Mouse (Mus musculus): ENCODE data around the gene Klf12.

Klf12 gene

DNA sequence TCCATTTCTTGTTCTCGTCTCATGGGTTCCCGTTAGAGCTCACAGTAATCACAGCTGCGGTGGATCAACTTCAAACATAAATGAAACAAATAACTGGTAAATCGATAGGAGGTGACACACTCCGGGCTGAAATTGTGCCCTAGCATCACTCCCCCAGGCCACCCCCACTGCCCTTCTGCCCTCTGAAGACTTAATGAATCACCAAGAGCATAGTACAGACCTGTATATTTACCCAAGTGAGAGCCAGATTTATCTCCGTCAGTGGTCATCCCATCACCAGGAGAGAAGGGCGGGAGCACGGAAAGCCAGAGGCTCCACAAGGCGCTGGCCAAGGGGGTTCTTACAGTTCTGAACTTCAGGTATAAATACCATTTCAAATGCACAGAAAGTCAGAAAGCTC, 150.2 kb downstream of the Klf12 start:
- no peak for DNase-seq (ENCODE audit: low spot score)

GRCm38 (mm10) chr14:100132479-100132878, 152.0 kb downstream of the Klf12 start:
- no peak for DNase-seq (ENCODE audit: low spot score)

GRCm38 (mm10) chr14:100126126-100126525, 158.4 kb downstream of the Klf12 start:
- DNase-seq (ENCODE audit: low spot score): no peak

GRCm38 (mm10) chr14:100121075-100121474, 163.4 kb downstream of the Klf12 start:
- DNase-seq (ENCODE audit: low spot score): no peak

- no peak for DNase-seq (ENCODE audit: low spot score)
These were observed 164.6 kb downstream of the Klf12 start for GRCm38 (mm10) chr14:100119866-100120265.

DNA sequence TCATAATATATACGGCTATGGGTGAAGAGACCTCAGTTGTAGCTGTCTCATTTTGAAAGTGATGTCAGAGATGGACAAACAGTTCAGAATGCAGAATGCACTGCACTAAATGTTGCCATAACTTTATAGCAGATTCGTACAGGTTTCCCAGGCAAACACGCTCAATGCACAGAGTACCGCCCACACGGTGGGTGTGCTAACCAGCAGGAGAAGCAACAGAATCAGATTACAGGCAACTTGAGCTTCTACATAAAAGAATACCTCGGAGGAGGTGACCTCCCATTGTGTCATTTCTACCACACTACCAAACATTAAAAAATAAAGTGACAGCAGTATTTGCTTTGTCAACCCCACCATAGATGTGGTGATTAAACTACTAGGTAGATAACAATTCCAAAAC, 171.1 kb downstream of the Klf12 start:
- no peak for DNase-seq (ENCODE audit: low spot score)

DNA sequence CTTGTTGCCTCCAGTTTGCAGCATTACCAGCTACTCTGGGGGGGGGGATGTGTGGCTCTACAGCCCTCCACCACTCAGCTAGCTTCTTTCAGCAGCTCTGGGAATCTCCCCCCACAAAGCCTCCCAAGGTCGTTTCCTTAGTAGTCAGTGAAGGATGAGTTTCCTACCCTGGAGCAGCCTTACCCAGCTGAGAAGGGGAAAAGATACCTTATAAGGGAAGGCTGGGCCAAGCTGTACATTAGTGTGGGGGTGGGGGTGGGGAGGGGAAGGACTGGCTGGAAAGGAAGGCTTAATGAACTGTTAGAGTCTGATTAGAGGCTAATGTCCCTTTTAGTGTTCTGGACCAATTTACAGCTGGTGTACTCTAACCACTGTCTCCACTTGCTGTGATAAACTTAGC, 172.7 kb downstream of the Klf12 start:
- no peak for DNase-seq (ENCODE audit: low spot score)

- no peak for DNase-seq (ENCODE audit: low spot score)
These were observed 174.9 kb downstream of the Klf12 start for GRCm38 (mm10) chr14:100109563-100109962.

GRCm38 (mm10) chr14:100105570-100105969, 178.9 kb downstream of the Klf12 start:
- DNase-seq (ENCODE audit: low spot score): no peak

DNA sequence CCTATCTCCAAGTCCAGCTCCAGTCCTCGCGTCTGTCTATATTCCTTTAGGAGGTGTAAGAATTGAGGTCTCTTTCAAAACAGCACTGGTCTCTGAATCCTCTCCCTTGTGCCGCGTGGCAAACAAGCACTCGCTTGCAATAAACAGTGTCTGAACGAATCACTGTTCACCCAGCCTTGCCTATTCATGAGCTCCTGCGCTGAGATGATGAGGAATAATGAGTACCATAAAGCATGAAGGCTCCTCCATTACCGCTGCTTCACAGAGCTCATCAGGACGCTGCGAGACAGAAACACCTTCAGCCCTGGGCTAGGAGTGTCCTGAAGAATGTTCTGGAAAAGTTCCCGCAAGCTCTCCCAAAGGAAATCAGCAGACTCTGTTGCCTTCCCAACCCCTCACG, 179.7 kb downstream of the Klf12 start:
- no peak for DNase-seq (ENCODE audit: low spot score)

GRCm38 (mm10) chr14:100103818-100104217, 180.7 kb downstream of the Klf12 start:
- DNase-seq (ENCODE audit: low spot score): no peak

DNA sequence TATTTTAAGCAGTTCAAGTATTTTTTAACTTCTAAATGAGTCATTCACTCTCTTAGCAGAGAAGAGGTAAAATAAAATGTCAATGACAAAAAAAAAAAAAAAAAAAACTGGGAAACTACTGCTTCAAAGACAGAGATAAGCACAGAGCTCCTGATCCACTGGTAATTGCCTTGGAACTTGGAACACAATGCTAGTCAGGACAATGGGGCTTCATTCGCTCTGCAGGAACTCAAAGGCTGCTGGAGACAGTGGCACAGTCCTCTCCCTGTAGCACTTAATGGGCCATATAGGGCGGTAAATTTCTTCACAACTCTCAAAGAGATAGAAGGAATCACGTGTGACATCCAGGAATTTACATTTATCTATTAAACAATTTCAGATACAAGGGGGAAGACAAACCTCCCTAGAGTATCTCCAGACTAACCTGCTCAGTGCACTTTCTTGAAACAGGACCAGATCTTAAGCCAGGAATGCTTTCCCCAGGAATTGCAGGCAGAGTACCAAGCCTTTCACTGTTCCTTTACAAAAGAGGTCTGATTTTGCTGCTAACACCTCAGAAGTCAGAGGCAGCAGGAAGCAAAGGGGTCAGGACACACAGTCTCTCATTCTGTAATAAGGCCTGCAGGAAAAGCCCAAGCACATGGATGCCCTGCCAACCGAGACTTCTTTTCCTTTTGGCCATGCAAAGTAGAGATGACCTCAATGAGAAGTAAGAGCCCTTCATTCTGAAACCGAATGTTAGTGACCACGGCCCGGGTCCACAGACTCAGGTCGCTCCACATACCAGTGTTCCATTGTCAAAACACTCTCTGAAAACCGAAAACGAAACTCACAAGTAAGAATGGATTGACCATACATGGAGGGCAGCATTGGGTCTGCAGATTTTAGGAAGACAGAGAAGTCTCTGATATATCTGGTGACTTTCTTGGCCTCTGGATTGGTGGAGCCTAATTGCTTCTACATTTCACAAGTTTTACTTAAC, 187.0 kb downstream of the Klf12 start:
- DNase-seq (ENCODE audit: low spot score): no peak

GRCm38 (mm10) chr14:100095730-100096129, 188.7 kb downstream of the Klf12 start:
- DNase-seq (ENCODE audit: low spot score): no peak

GRCm38 (mm10) chr14:100090517-100090916, 194.0 kb downstream of the Klf12 start:
- DNase-seq (ENCODE audit: low spot score): no peak

GRCm38 (mm10) chr14:100079620-100080019, 204.9 kb downstream of the Klf12 start:
- DNase-seq (ENCODE audit: low spot score): no peak

DNA sequence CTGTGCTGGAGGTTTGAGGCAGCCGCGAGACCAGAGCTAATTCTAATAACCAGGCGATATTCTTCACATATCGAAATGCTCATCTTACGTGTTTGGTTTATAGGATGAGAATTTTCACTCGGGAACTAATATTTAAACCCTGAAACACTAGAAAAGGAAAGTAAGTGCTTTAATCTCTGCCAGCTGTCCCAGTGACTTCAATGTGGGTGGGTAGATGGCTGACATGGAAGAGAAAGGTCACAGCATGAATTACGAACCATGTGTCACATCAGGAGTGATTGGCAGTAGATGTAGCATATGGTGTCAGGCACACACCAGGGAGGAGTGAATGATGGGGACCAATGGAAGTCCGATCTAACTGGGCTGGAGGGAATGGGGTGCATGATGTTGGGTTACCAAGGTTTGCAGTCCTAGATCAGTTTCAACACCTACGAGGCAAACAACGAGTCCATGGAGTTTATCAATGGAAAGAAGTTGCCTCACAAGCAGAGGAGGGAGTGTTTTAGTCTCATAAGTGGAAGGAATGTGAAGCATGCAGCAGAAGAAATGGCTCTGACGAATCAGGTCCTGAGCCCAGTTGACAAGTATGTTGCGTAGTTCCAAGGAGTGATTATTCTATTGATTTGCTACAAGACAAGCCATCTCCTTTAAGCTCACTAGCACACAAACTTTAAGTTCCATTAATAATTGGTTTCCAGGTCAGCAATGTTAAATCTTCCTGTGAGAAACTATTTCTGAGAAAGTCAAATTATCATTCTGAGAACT, 211.9 kb downstream of the Klf12 start:
- no peak for DNase-seq (ENCODE audit: low spot score)

- DNase-seq (ENCODE audit: low spot score): no peak
These were observed 214.9 kb downstream of the Klf12 start for GRCm38 (mm10) chr14:100069543-100070090.

- no peak for DNase-seq (ENCODE audit: low spot score)
These were observed 215.8 kb downstream of the Klf12 start for GRCm38 (mm10) chr14:100068715-100069114.

DNA sequence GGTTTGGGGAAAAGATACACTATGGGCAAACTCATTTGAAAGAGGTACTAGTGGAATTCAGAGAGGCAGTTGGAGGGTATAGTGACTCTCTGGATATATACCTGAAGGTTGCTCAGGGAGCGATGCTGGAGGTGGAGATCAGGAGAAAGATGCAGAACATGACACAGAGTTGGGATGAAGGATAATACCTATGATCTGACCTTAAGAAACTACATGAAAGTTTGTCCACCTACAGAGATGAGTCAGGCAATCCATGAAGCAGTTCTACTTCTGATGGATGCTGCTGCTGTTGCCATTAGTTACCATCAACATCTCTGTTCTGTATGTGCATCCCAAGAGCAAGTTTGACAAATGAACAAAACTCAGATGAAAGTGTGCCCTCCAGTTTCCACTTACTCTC, 222.0 kb downstream of the Klf12 start:
- no peak for DNase-seq (ENCODE audit: low spot score)

DNA sequence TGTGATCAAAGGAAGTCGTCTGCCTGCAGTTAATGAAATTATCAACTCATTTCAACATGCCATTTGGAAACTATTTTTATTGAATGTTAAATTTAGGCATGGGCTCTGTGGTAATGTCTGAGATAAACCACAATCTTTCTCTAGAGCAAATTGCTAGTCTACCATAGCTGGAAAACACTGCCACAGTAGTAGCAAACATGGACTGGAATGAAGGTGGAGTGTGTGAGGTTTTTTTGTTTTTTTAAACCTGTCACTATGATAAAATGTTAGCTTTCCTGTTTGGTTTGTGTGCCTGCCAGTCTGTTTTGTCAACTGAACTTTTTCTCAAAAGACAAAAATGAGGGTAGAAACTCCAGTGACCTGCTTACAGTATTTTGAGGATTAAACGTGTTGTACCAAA, 230.3 kb downstream of the Klf12 start:
- no peak for DNase-seq (ENCODE audit: low spot score)

GRCm38 (mm10) chr14:100053456-100053855, 231.0 kb downstream of the Klf12 start:
- no peak for DNase-seq (ENCODE audit: low spot score)

DNA sequence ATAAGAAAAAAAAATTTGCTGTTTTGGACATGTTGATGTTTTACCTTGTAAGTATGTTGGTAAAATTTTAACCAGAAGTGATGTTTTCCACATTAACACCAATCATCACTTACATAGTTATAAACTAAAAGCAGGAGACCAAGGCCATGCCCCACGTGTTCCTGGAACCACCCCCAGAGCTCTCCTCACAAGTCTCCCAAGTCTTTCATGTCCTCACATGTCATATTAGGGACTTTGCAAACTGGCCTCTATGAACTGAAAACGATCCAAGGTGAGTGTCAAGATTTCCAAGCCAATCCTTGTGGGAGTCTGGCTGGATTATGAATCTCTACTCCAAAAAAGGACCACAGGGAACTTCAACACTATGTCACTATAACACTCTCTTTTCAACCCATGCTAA, 231.6 kb downstream of the Klf12 start:
- DNase-seq (ENCODE audit: low spot score): no peak

GRCm38 (mm10) chr14:100045431-100045830, 239.0 kb downstream of the Klf12 start:
- DNase-seq (ENCODE audit: low spot score): no peak
